Mouse (Mus musculus) forebrain, embryonic 11.5 days (tissue): Measurements from ENCODE around the gene Rhbdd2. TPM values are rescaled to one million over a fixed set of nuclear protein-coding genes. Genes with fewer than 3 reads are reported as not detected.
A peak's percentile ranks its signal among the peaks of the same experiment; 100 is the strongest.
"Not testable (repeated sequence)": the region's sequence is repeated elsewhere in the genome, so short reads cannot be mapped to it uniquely, and the experiment has no call there.

Experiments
- ATAC-seq: fragments of 200-750 bp; cut with Nextera tagmentation; replicated peaks from 2 replicates; pipeline ENCODE4 v1.8.0; 2017; ENCODE audit warnings: moderate TSS enrichment; ENCODE audit not compliant: low FRiP score
- DNase-seq: peaks from one replicate; pipeline ENCODE4 v3.0.0-alpha.2; 2017; ENCODE audit warnings: low spot score
- H3K27ac ChIP-seq: fragments of 300-500 bp; sonication (generic); 2 replicates; pipeline ENCODE4 v1.5.1; 2014; ENCODE audit warnings: low read depth, low read length
- H3K27me3 ChIP-seq: fragments of 300-500 bp; sonication (generic); 2 replicates; pipeline ENCODE4 v1.6.1; 2014; ENCODE audit warnings: mild to moderate bottlenecking, low read length, mixed read lengths; ENCODE audit not compliant: control insufficient read depth, insufficient read depth
- H3K36me3 ChIP-seq: fragments of 300-500 bp; sonication (generic); 2 replicates; pipeline ENCODE4 v1.6.1; 2014; ENCODE audit warnings: mild to moderate bottlenecking, low read length, moderate library complexity, mixed read lengths; ENCODE audit not compliant: control insufficient read depth, insufficient read depth
- H3K4me1 ChIP-seq: fragments of 300-500 bp; sonication (generic); replicated peaks from 2 replicates; pipeline ENCODE4 v1.6.1; 2014; ENCODE audit warnings: low read length, mixed read lengths; ENCODE audit not compliant: control insufficient read depth, insufficient read depth
- H3K4me2 ChIP-seq: fragments of 300-500 bp; sonication (generic); 2 replicates; pipeline ENCODE4 v1.6.1; 2014; ENCODE audit warnings: low read depth, mild to moderate bottlenecking, low read length, moderate library complexity, mixed read lengths; ENCODE audit not compliant: severe bottlenecking
- H3K4me3 ChIP-seq: fragments of 300-500 bp; sonication (generic); 2 replicates; pipeline ENCODE4 v1.5.1; 2014; ENCODE audit warnings: low read depth, low read length
- H3K9ac ChIP-seq: fragments of 300-500 bp; sonication (generic); 2 replicates; pipeline ENCODE4 v1.6.1; 2014; ENCODE audit warnings: low read length
- H3K9me3 ChIP-seq: fragments of 300-500 bp; sonication (generic); 2 replicates; pipeline ENCODE4 v1.6.1; 2016; ENCODE audit warnings: low read length, mixed read lengths; ENCODE audit not compliant: control insufficient read depth
- WGBS: fragments of 180-500 bp; shearing (Covaris S2); extraction: QIAGEN DNeasy Blood & Tissue Kit; methylation state at CpG from one replicate; pipeline ENCODE4 v1.1.7; 2014; 5-methylcytosine and 5-hydroxymethylcytosine counted together
- polyA plus RNA-seq: library from polyadenylated mRNA; unstranded; fragments of >200 nt; fragmentation: Nextera tagmentation; extraction: Ambion mirVana; gene quantifications from 2 replicates; pipeline ENCODE4 v1.2.1, GENCODE M21; 2014

Gene Rhbdd2
- 60.1 and 61.3 TPM in 2 replicates for polyA plus RNA-seq

DNA sequence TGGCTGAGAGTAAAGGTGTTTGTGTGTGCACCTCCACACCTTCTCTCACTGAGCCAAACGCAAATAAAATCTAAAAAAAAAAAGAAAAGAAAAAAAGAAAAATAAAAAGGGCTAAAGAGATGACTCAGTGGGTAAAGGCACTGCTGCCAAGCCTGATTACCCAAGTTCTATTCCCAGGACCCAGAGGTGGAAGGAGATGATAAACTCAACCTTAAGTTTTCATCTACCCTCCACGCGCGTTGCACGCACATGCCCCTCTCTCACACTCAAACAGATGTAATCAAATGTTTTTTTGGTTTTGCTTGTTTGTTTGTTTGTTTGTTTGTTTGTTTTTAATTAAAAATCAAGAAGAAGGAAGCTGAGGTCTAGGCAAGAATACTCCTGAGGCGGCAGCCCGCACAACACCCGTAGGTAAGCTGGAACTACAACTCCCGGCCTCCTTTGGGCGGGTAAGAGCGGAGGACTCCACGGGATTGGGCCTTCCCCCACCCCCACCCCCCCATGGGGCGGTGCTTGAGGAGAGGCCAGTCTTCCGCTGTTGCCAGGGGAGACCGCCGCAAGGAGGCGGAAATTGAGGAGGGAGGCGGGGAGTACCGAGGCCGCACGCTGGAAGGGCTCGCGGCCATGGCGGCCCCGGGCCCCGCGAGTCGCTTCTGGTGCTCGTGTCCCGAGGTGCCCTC lies at the start of gene Rhbdd2:
Rhbdd2 (plus strand) TSS at position 502 of the 680 bp plus-strand sequence.
- Histone ChIP-seq H3K9ac (peak within 1 kb of the TSS; percentile 91), H3K36me3 (no peaks in the 10 kb centered on the region; the same call in 1 of the 2 replicates), H3K4me2 (peak within 1 kb of the TSS; percentile 62), H3K4me3 (peak within 1 kb of the TSS; percentile 82), H3K27me3 (no peaks in the 10 kb centered on the region), H3K9me3 (no peaks in the 10 kb centered on the region), H3K4me1 (peaks cover 2% of the 10 kb centered on the region; the same call in 1 of the 2 replicates), H3K27ac (peak within 1 kb of the TSS; percentile 70; the same call in 1 of the 2 replicates)
- ATAC-seq (peak; percentile 98), DNase-seq (peak; percentile 99)
- WGBS = 13% methylated on average over 25 of the region's 30 CpGs

- Histone ChIP-seq H3K27ac (no peak overlapping the region), H3K4me1 (no peaks in the 10 kb centered on the region), H3K4me3 (no peak overlapping the region), H3K36me3 (no peaks in the 10 kb centered on the region), H3K9ac (no peak overlapping the region), H3K27me3 (no peaks in the 10 kb centered on the region), H3K9me3 (no peaks in the 10 kb centered on the region), H3K4me2 (no peak overlapping the region)
- WGBS = 94% methylated on average over 8 of the region's 8 CpGs
- no peak for DNase-seq
- no peak for ATAC-seq
Measured at GRCm38 (mm10) chr5:135585691-135586090, 46.7 kb upstream of the Rhbdd2 start.

- Histone ChIP-seq H3K27me3 (no peaks in the 10 kb centered on the region), H3K4me1 (no peaks in the 10 kb centered on the region), H3K9me3 (no peaks in the 10 kb centered on the region), H3K4me2 (no peak overlapping the region), H3K27ac (no peak overlapping the region), H3K4me3 (no peak overlapping the region), H3K9ac (no peak overlapping the region), H3K36me3 (no peaks in the 10 kb centered on the region)
- ATAC-seq (no peak), DNase-seq (no peak)
- WGBS = 86% methylated on average over 4 of the region's 4 CpGs
Measured at GRCm38 (mm10) chr5:135587764-135588163, 44.7 kb upstream of the Rhbdd2 start.

- Histone ChIP-seq H3K4me1 (no peaks in the 10 kb centered on the region), H3K4me2 (no peak overlapping the region), H3K36me3 (no peaks in the 10 kb centered on the region), H3K27ac (no peak overlapping the region), H3K4me3 (no peak overlapping the region), H3K9ac (no peak overlapping the region), H3K9me3 (no peaks in the 10 kb centered on the region), H3K27me3 (no peaks in the 10 kb centered on the region)
- no peak for ATAC-seq
- WGBS = 83% methylated on average over 12 of the region's 12 CpGs
- DNase-seq = no peak
Measured at GRCm38 (mm10) chr5:135589996-135590784, 42.2 kb upstream of the Rhbdd2 start.

DNA sequence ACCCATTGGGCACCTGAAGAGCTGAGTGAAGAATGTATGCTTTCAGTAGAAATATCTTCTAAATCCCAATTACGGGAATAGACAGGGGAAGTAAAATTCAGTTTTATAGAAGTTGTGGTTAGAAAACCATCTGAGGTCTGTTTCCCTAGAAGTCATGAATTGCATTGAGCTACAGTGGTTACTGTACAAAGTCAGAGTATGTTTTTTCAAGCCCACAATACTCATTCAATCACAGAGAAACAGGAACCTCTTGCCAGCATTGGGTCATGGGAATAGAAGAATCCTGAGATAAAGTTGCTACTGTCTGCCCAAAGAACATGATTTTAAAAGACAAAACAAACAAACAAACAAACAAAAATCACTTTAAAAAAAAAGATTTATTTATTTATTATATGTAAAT lies 27.8 kb upstream of the Rhbdd2 start:
- not testable (repeated sequence) for H3K4me3 ChIP-seq, H3K4me1 ChIP-seq, H3K36me3 ChIP-seq, H3K27ac ChIP-seq, ATAC-seq, H3K27me3 ChIP-seq, H3K9ac ChIP-seq, DNase-seq, H3K9me3 ChIP-seq, H3K4me2 ChIP-seq
- no CpG with 5 or more reads among the region's 1 CpGs for WGBS

DNA sequence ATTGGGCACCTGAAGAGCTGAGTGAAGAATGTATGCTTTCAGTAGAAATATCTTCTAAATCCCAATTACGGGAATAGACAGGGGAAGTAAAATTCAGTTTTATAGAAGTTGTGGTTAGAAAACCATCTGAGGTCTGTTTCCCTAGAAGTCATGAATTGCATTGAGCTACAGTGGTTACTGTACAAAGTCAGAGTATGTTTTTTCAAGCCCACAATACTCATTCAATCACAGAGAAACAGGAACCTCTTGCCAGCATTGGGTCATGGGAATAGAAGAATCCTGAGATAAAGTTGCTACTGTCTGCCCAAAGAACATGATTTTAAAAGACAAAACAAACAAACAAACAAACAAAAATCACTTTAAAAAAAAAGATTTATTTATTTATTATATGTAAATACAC lies 25.7 kb upstream of the Rhbdd2 start:
- H3K4me1 ChIP-seq = not testable (repeated sequence)

GRCm38 (mm10) chr5:135607581-135607980 lies 24.8 kb upstream of the Rhbdd2 start:
- Histone ChIP-seq H3K27ac (no peak overlapping the region), H3K36me3 (no peaks in the 10 kb centered on the region), H3K27me3 (no peaks in the 10 kb centered on the region), H3K9me3 (peaks cover under 1% of the 10 kb centered on the region; the same call in 1 of the 2 replicates), H3K4me2 (no peak overlapping the region), H3K9ac (no peak overlapping the region), H3K4me1 (no peaks in the 10 kb centered on the region), H3K4me3 (no peak overlapping the region)
- ATAC-seq = no peak
- no peak for DNase-seq
- WGBS = 38% methylated on average over 1 of the region's 1 CpGs

More for the DNA sequence above, 25.7 kb upstream of the Rhbdd2 start:
- not testable (repeated sequence) for H3K9me3 ChIP-seq, H3K36me3 ChIP-seq, H3K4me2 ChIP-seq, ATAC-seq, H3K27me3 ChIP-seq, H3K27ac ChIP-seq, DNase-seq, H3K9ac ChIP-seq, H3K4me3 ChIP-seq
- no CpG with 5 or more reads among the region's 1 CpGs for WGBS

GRCm38 (mm10) chr5:135609794-135610193 lies 22.6 kb upstream of the Rhbdd2 start:
- Histone ChIP-seq H3K9me3 (no peaks in the 10 kb centered on the region), H3K4me1 (no peaks in the 10 kb centered on the region), H3K27me3 (no peaks in the 10 kb centered on the region), H3K36me3 (no peaks in the 10 kb centered on the region), H3K9ac (no peak overlapping the region), H3K4me3 (no peak overlapping the region), H3K4me2 (no peak overlapping the region), H3K27ac (no peak overlapping the region)
- DNase-seq (no peak), ATAC-seq (no peak)
- WGBS = 82% methylated on average over 4 of the region's 4 CpGs
